Mouse (Mus musculus): ENCODE measurements around the gene Hoxb3. TPM values are rescaled to one million over a fixed set of nuclear protein-coding genes. Genes with fewer than 3 reads are reported as not detected.

Hoxb3 gene
- polyA plus RNA-seq, 1 experiment from 2014 or later = 1.1 TPM

- H3K9ac ChIP-seq (ENCODE audit: low read depth, low read length) = 0 out of 2 replicates have a peak overlapping the region, but pooled peaks have one; percentile 1
- H3K4me2 ChIP-seq (replicated peaks; ENCODE audit: low read depth) = peak overlapping the region; percentile 21; the same call in 1 of the 2 replicates
- H3K4me1 ChIP-seq (replicated peaks; ENCODE audit: control insufficient read depth, insufficient read depth, low read length) = peaks cover 6% of the 10 kb centered on the region; the same call in 1 of the 2 replicates
- H3K9me3 ChIP-seq (ENCODE audit: control insufficient read depth) = no peaks in the 10 kb centered on the region
- TF ChIP-seq CTCF (IDR thresholded peaks at IDR 0.05; ENCODE audit: low read depth) = no peak
- WGBS = 42% methylated on average over 21 of the region's 21 CpGs
- peaks cover 29% of the 10 kb centered on the region for H3K27me3 ChIP-seq (replicated peaks; ENCODE audit: control insufficient read depth, insufficient read depth, low read length)
- ATAC-seq = no peak
- no peak overlapping the region for H3K4me3 ChIP-seq (ENCODE audit: low read depth, low read length)
- H3K27ac ChIP-seq (ENCODE audit: low read depth, low read length) = peak overlapping the region; percentile 17
- H3K36me3 ChIP-seq (ENCODE audit: control insufficient read depth, insufficient read depth) = no peaks in the 10 kb centered on the region; the same call in 1 of the 2 replicates
Measured at GRCm38 (mm10) chr11:96348141-96348928, 25.2 kb downstream of the Hoxb3 start.

- Histone ChIP-seq H3K27me3 (replicated peaks; ENCODE audit: control insufficient read depth, insufficient read depth, low read length) (peaks cover 28% of the 10 kb centered on the region), H3K9ac (ENCODE audit: low read depth, low read length) (0 out of 2 replicates have a peak overlapping the region, but pooled peaks have one; percentile 1), H3K4me1 (replicated peaks; ENCODE audit: control insufficient read depth, insufficient read depth, low read length) (peaks cover 6% of the 10 kb centered on the region; the same call in 1 of the 2 replicates), H3K4me2 (replicated peaks; ENCODE audit: low read depth) (peak overlapping the region; percentile 22), H3K36me3 (ENCODE audit: control insufficient read depth, insufficient read depth) (no peaks in the 10 kb centered on the region; the same call in 1 of the 2 replicates), H3K9me3 (ENCODE audit: control insufficient read depth) (no peaks in the 10 kb centered on the region), H3K4me3 (ENCODE audit: low read depth, low read length) (no peak overlapping the region), H3K27ac (ENCODE audit: low read depth, low read length) (no peak overlapping the region)
- 52% methylated on average over 3 of the region's 3 CpGs for WGBS
- TF ChIP-seq CTCF (IDR thresholded peaks at IDR 0.05; ENCODE audit: low read depth) = no peak
- ATAC-seq = no peak
Measured at GRCm38 (mm10) chr11:96348988-96349387, 25.9 kb downstream of the Hoxb3 start.

GRCm38 (mm10) chr11:96349491-96350340 is 26.6 kb downstream of the Hoxb3 start:
- peak overlapping the region; percentile 22 for H3K4me2 ChIP-seq (replicated peaks; ENCODE audit: low read depth)
- H3K27ac ChIP-seq (ENCODE audit: low read depth, low read length) = no peak overlapping the region; the same call in 1 of the 2 replicates
- H3K9ac ChIP-seq (ENCODE audit: low read depth, low read length) = no peak overlapping the region
- H3K4me3 ChIP-seq (ENCODE audit: low read depth, low read length) = no peak overlapping the region
- peaks cover 6% of the 10 kb centered on the region; the same call in 1 of the 2 replicates for H3K4me1 ChIP-seq (replicated peaks; ENCODE audit: control insufficient read depth, insufficient read depth, low read length)
- H3K36me3 ChIP-seq (ENCODE audit: control insufficient read depth, insufficient read depth) = no peaks in the 10 kb centered on the region; the same call in 1 of the 2 replicates
- H3K27me3 ChIP-seq (replicated peaks; ENCODE audit: control insufficient read depth, insufficient read depth, low read length) = peaks cover 28% of the 10 kb centered on the region
- no peak for ATAC-seq
- 34% methylated on average over 14 of the region's 14 CpGs for WGBS
- TF ChIP-seq CTCF (IDR thresholded peaks at IDR 0.05; ENCODE audit: low read depth) = no peak
- no peaks in the 10 kb centered on the region for H3K9me3 ChIP-seq (ENCODE audit: control insufficient read depth)

- Histone ChIP-seq H3K36me3 (ENCODE audit: control insufficient read depth, insufficient read depth) (no peaks in the 10 kb centered on the region; the same call in 1 of the 2 replicates), H3K9me3 (ENCODE audit: control insufficient read depth) (no peaks in the 10 kb centered on the region), H3K27ac (ENCODE audit: low read depth, low read length) (peak within 1 kb of the TSS; percentile 50; the same call in 1 of the 2 replicates), H3K4me1 (replicated peaks; ENCODE audit: control insufficient read depth, insufficient read depth, low read length) (peaks cover 6% of the 10 kb centered on the region; the same call in 1 of the 2 replicates), H3K9ac (ENCODE audit: low read depth, low read length) (no peak within 1 kb of the TSS), H3K27me3 (replicated peaks; ENCODE audit: control insufficient read depth, insufficient read depth, low read length) (peaks cover 28% of the 10 kb centered on the region), H3K4me3 (ENCODE audit: low read depth, low read length) (peak within 1 kb of the TSS; percentile 58; the same call in 1 of the 2 replicates), H3K4me2 (replicated peaks; ENCODE audit: low read depth) (peak within 1 kb of the TSS; percentile 63)
- ATAC-seq = no peak
- WGBS = 47% methylated on average over 2 of the region's 2 CpGs
- no peak for TF ChIP-seq CTCF (IDR thresholded peaks at IDR 0.05; ENCODE audit: low read depth)
Measured at GRCm38 (mm10) chr11:96350341-96350624, 27.2 kb downstream of the Hoxb3 start, which contains the start of gene Hoxb2. Gene Hoxb2 (plus strand): TSS chr11:96350525.

GRCm38 (mm10) chr11:96350791-96351190 is 27.7 kb downstream of the Hoxb3 start:
- Histone ChIP-seq H3K36me3 (ENCODE audit: control insufficient read depth, insufficient read depth) (no peaks in the 10 kb centered on the region; the same call in 1 of the 2 replicates), H3K9ac (ENCODE audit: low read depth, low read length) (no peak overlapping the region), H3K27me3 (replicated peaks; ENCODE audit: control insufficient read depth, insufficient read depth, low read length) (peaks cover 28% of the 10 kb centered on the region), H3K9me3 (ENCODE audit: control insufficient read depth) (no peaks in the 10 kb centered on the region), H3K4me3 (ENCODE audit: low read depth, low read length) (no peak overlapping the region), H3K4me2 (replicated peaks; ENCODE audit: low read depth) (peak overlapping the region; percentile 63; the same call in 1 of the 2 replicates), H3K27ac (ENCODE audit: low read depth, low read length) (0 out of 2 replicates have a peak overlapping the region, but pooled peaks have one; percentile 50), H3K4me1 (replicated peaks; ENCODE audit: control insufficient read depth, insufficient read depth, low read length) (peaks cover 6% of the 10 kb centered on the region; the same call in 1 of the 2 replicates)
- no peak for ATAC-seq
- TF ChIP-seq CTCF (IDR thresholded peaks at IDR 0.05; ENCODE audit: low read depth) = no peak
- 69% methylated on average over 2 of the region's 2 CpGs for WGBS

All from intestine, postnatal 0 days (tissue).